Mouse (Mus musculus) liver, embryonic 14.5 days (tissue): ENCODE measurements around the gene Ccdc18. TPM values are rescaled to one million over a fixed set of nuclear protein-coding genes. Genes with fewer than 3 reads are reported as not detected.

ENCODE experiments used
- ATAC-seq: fragments of 200-750 bp; cut with Nextera tagmentation; 2 replicates; pipeline ENCODE4 v1.8.0; 2017; ENCODE audit warnings: moderate number of reproducible peaks, mild to moderate bottlenecking, moderate library complexity; ENCODE audit not compliant: insufficient read depth
- DNase-seq, 3 experiments: peaks; one replicate each; pipeline ENCODE4 v3.0.0-alpha.2; 2012 to 2013; ENCODE audit warnings: low read depth in 3 of 3, low spot score in 3 of 3
- H3K27ac ChIP-seq: fragments of 300-500 bp; sonication (generic); 2 replicates; pipeline ENCODE4 v1.5.1; 2014; ENCODE audit warnings: moderate library complexity, mild to moderate bottlenecking, control low read depth, inconsistent platforms
- H3K27me3 ChIP-seq: fragments of 300-500 bp; sonication (generic); 2 replicates; pipeline ENCODE4 v1.6.1; 2014; ENCODE audit warnings: mild to moderate bottlenecking, low read length, moderate library complexity; ENCODE audit not compliant: control insufficient read depth, insufficient read depth
- H3K36me3 ChIP-seq: fragments of 300-500 bp; sonication (generic); replicated peaks from 2 replicates; pipeline ENCODE4 v1.6.1; 2014; ENCODE audit warnings: low read depth; ENCODE audit not compliant: control insufficient read depth, insufficient read depth
- H3K4me1 ChIP-seq, 2 experiments: fragments of 200-500 bp in 1 of 2; fragments of 300-500 bp in 1 of 2; sonication (generic) in 1 of 2; replicated peaks; 2 replicates each; pipeline ENCODE4 v1.6.1; 2012 to 2014; ENCODE audit warnings: antibody characterized with exemption in 1 of 2, inconsistent platforms in 1 of 2, low read length in 1 of 2; ENCODE audit not compliant: control insufficient read depth in 2 of 2, insufficient read depth in 2 of 2
- H3K4me2 ChIP-seq: fragments of 300-500 bp; sonication (generic); 2 replicates; pipeline ENCODE4 v1.6.1; 2014; ENCODE audit warnings: low read depth, mild to moderate bottlenecking, control low read depth, moderate library complexity
- H3K4me3 ChIP-seq, 2 experiments: fragments of 200-500 bp in 1 of 2; fragments of 300-500 bp in 1 of 2; sonication (generic) in 1 of 2; 2 replicates each; pipeline ENCODE4 v1.5.1; 2012 to 2014; ENCODE audit warnings: low read depth in 2 of 2, low read length in 2 of 2, mild to moderate bottlenecking in 2 of 2, control low read depth in 1 of 2, inconsistent platforms in 1 of 2, moderate library complexity in 1 of 2; ENCODE audit not compliant: insufficient read depth in 1 of 2
- H3K9ac ChIP-seq: fragments of 300-500 bp; sonication (generic); replicated peaks from 2 replicates; pipeline ENCODE4 v1.6.1; 2014; ENCODE audit warnings: mild to moderate bottlenecking, control low read depth, moderate library complexity
- H3K9me3 ChIP-seq: fragments of 300-500 bp; sonication (generic); 2 replicates; pipeline ENCODE4 v1.6.1; 2016; ENCODE audit warnings: low read length, mixed read lengths; ENCODE audit not compliant: control insufficient read depth
- CTCF ChIP-seq: IDR thresholded peaks from 2 replicates; pipeline ENCODE4 v1.5.1; 2016; ENCODE audit warnings: antibody characterized with exemption, low read depth, control low read depth
- EP300 ChIP-seq: IDR thresholded peaks from 2 replicates; pipeline ENCODE4 v1.6.1; 2016; ENCODE audit warnings: antibody characterized with exemption, low read depth
- WGBS: fragments of 180-500 bp; shearing (Covaris S2); extraction: QIAGEN DNeasy Blood & Tissue Kit; methylation state at CpG from one replicate; pipeline ENCODE4 v1.1.7; 2014; ENCODE audit not compliant: insufficient replicate concordance; 5-methylcytosine and 5-hydroxymethylcytosine counted together
- polyA plus RNA-seq, 2 experiments: library from polyadenylated mRNA; depleted of rRNA in 1 of 2; stranded (reverse) in 1 of 2; unstranded in 1 of 2; fragments of >200 nt; fragmentation: Nextera tagmentation in 1 of 2; extraction: Ambion mirVana in 1 of 2; gene quantifications; 2 replicates each; pipeline versions ENCODE4 v1.2.1 to v1.2.3; 2012 to 2014

Gene Ccdc18
- polyA plus RNA-seq, 2 experiments, result 1.3 to 4.9 TPM

- H3K4me2 ChIP-seq, result no peak overlapping the region
- no peak overlapping the region for H3K4me3 ChIP-seq
- no peaks in the 10 kb centered on the region for H3K36me3 ChIP-seq
- no peaks in the 10 kb centered on the region for H3K4me1 ChIP-seq
- TF ChIP-seq CTCF, result no peak
- no peak for TF ChIP-seq EP300
- WGBS, result 74% methylated on average over 1 of the region's 1 CpGs
- ATAC-seq (no peak), DNase-seq (no peak)
- H3K9me3 ChIP-seq, result no peaks in the 10 kb centered on the region
- no peaks in the 10 kb centered on the region for H3K27me3 ChIP-seq
- no peak overlapping the region for H3K27ac ChIP-seq
- H3K9ac ChIP-seq, result no peak overlapping the region
These were observed 19.9 kb downstream of the Ccdc18 start for GRCm38 (mm10) chr5:108152592-108152991.

DNA sequence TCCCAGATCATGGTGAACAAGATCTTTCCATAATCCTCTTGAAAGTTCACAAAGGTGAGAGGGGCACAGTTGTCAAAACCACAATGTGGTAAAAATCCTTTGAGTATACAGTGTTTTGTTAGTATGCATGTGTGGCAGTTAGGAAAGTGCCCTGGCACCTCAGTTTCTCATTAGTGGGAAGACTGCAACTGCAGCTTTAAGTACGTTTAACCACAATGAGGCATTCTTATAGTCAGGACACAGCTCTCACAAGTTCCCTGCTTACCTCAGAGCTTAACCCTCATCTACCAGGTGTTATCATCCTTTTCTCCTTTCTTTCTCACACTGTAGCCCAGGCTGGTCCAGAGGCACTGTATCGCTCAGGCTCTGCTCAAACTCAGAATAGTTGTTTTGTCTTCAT is 28.1 kb downstream of the Ccdc18 start:
- no peak for ATAC-seq
- H3K9ac ChIP-seq, result no peak overlapping the region

GRCm38 (mm10) chr5:108163695-108164094 is 31.0 kb downstream of the Ccdc18 start:
- Histone ChIP-seq H3K4me3 (no peak overlapping the region), H3K36me3 (no peaks in the 10 kb centered on the region), H3K9ac (no peak overlapping the region), H3K27me3 (no peaks in the 10 kb centered on the region), H3K4me2 (no peak overlapping the region), H3K9me3 (no peaks in the 10 kb centered on the region), H3K4me1 (no peaks in the 10 kb centered on the region), H3K27ac (no peak overlapping the region)
- no peak for ATAC-seq
- 38% methylated on average over 1 of the region's 1 CpGs for WGBS
- TF ChIP-seq EP300 (no peak), CTCF (peak; percentile 64)
- DNase-seq, result peak in 1 of 3 experiments; percentile 3

More for the DNA sequence above, 28.1 kb downstream of the Ccdc18 start:
- TF ChIP-seq CTCF (no peak), EP300 (no peak)
- Histone ChIP-seq H3K4me2 (no peak overlapping the region), H3K36me3 (no peaks in the 10 kb centered on the region), H3K27me3 (no peaks in the 10 kb centered on the region), H3K27ac (no peak overlapping the region), H3K9me3 (no peaks in the 10 kb centered on the region), H3K4me1 (no peaks in the 10 kb centered on the region), H3K4me3 (no peak overlapping the region)
- WGBS, result 78% methylated on average over 2 of the region's 2 CpGs
- DNase-seq, result no peak

GRCm38 (mm10) chr5:108184050-108184449 is 51.4 kb downstream of the Ccdc18 start:
- DNase-seq, result no peak
- 59% methylated on average over 2 of the region's 2 CpGs for WGBS
- Histone ChIP-seq H3K9me3 (no peaks in the 10 kb centered on the region), H3K36me3 (no peaks in the 10 kb centered on the region), H3K4me2 (no peak overlapping the region), H3K27ac (no peak overlapping the region), H3K4me3 (no peak overlapping the region), H3K4me1 (no peaks in the 10 kb centered on the region), H3K27me3 (no peaks in the 10 kb centered on the region), H3K9ac (no peak overlapping the region)
- TF ChIP-seq CTCF (no peak), EP300 (no peak)
- no peak for ATAC-seq

DNA sequence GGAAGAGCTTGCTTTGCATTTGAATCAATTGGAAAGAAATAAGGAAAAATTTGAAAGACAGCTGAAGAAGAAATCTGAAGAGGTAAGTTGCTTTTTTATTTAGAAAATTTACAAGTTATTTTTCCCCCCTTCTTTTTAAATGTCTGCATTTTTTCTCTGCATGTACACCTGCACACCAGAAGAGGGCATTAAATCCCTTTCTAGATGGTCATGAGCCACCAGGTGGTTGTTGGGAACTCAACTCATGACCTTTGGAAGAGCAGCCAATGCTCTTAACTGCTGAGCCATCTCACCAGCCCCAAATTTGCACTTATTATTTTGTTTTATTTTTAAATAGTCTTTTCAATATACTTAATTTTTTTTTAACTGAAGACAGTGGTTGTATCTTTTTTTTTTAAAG is 56.3 kb downstream of the Ccdc18 start:
- Histone ChIP-seq H3K36me3 (no peaks in the 10 kb centered on the region), H3K4me1 (no peaks in the 10 kb centered on the region), H3K4me3 (no peak overlapping the region), H3K9ac (no peak overlapping the region), H3K27me3 (no peaks in the 10 kb centered on the region), H3K9me3 (no peaks in the 10 kb centered on the region), H3K27ac (no peak overlapping the region), H3K4me2 (no peak overlapping the region)
- no peak for ATAC-seq
- no peak for DNase-seq
- TF ChIP-seq EP300 (no peak), CTCF (no peak)
